Mouse (Mus musculus) olfactory bulb, adult 2 months (tissue): ENCODE results near the gene Yes1.

Experiments used
- CTCF ChIP-seq: fragments of 200-500 bp; IDR thresholded peaks from 2 replicates; pipeline ENCODE4 v1.5.1; 2012; ENCODE audit warnings: low read depth, mild to moderate bottlenecking, low read length, moderate library complexity; ENCODE audit not compliant: insufficient read depth
- POLR2A ChIP-seq: fragments of 200-500 bp; IDR thresholded peaks from 2 replicates; pipeline ENCODE4 v1.6.1; 2012; ENCODE audit warnings: mild to moderate bottlenecking, low read depth, low read length, moderate library complexity; ENCODE audit not compliant: insufficient read depth

- TF ChIP-seq CTCF (no peak), POLR2A (no peak)
These were observed 3.3 kb downstream of the Yes1 start for GRCm38 (mm10) chr5:32614291-32614690.
